ENCODE assay signal across 7 mouse cellular contexts in genomic region chr16:25058812-25059501, GRCm38 (mm10).
DNase-seq lines count a peak whose midpoint lies in the region; ATAC-seq and TF ChIP-seq lines count a peak whose summit lies in the region.

No protein-coding gene starts in this region.

- peak overlapping the region; percentile 97 for H3K27ac ChIP-seq in embryonic facial prominence, embryonic 14.5 days (replicated peaks; ENCODE audit: low read depth, low read length)
- peak overlapping the region; percentile 96 for H3K27ac ChIP-seq in limb, embryonic 13.5 days
- H3K27ac ChIP-seq in midbrain, embryonic 15.5 days, result peak overlapping the region; percentile 80
- peak overlapping the region; percentile 78 for H3K27ac ChIP-seq in spleen, adult 2 months (ENCODE audit: insufficient read depth, low read length)

- H3K4me2 ChIP-seq in embryonic facial prominence, embryonic 14.5 days (ENCODE audit: low read depth, low read length), result peak overlapping the region; percentile 74
- peak overlapping the region; percentile 71 for H3K4me2 ChIP-seq in limb, embryonic 13.5 days (replicated peaks)
- H3K4me2 ChIP-seq in midbrain, embryonic 15.5 days, result peak overlapping the region; percentile 77

- H3K4me1 ChIP-seq in embryonic facial prominence, embryonic 14.5 days (ENCODE audit: control insufficient read depth, insufficient read depth, low read length), result peaks cover 14% of the 10 kb centered on the region
- peaks cover 18% of the 10 kb centered on the region for H3K4me1 ChIP-seq in limb, embryonic 13.5 days
- H3K4me1 ChIP-seq in midbrain, embryonic 15.5 days, result peaks cover 15% of the 10 kb centered on the region
- H3K4me1 ChIP-seq in spleen, adult 2 months (ENCODE audit: control insufficient read depth, insufficient read depth, insufficient read length), result peaks cover 9% of the 10 kb centered on the region; the same call in 1 of the 2 replicates

- no peaks in the 10 kb centered on the region for H3K36me3 ChIP-seq in embryonic facial prominence, embryonic 14.5 days (ENCODE audit: control insufficient read depth, insufficient read depth, low read length)
- H3K36me3 ChIP-seq in limb, embryonic 13.5 days, result no peaks in the 10 kb centered on the region
- no peaks in the 10 kb centered on the region for H3K36me3 ChIP-seq in midbrain, embryonic 15.5 days (replicated peaks)
- no peaks in the 10 kb centered on the region for H3K36me3 ChIP-seq in spleen, adult 2 months (ENCODE audit: control insufficient read depth, insufficient read depth, low read length)

- TF ChIP-seq CTCF in spleen, adult 2 months (IDR thresholded peaks at IDR 0.05; ENCODE audit: extremely low read depth, insufficient read depth, insufficient read length, insufficient replicate concordance), result no peak

- DNase-seq in adrenal gland, postnatal 4 days (ENCODE audit: low spot score in 2 of 2), result peak; percentile 85 to 94
- DNase-seq in embryonic facial prominence, embryonic 14.5 days (ENCODE audit: low spot score), result peak; percentile 99
- DNase-seq in heart, adult 9 months (ENCODE audit: low spot score in 2 of 2), result peak; percentile 99 to 100
- DNase-seq in kidney, adult 9 months, result peak; percentile 100
- peak in 1 of 2 experiments; percentile 56 for DNase-seq in spleen, adult 2 months (ENCODE audit: low read depth in 1 of 2, low spot score in 2 of 2)

- peak overlapping the region; percentile 65 for H3K9ac ChIP-seq in embryonic facial prominence, embryonic 14.5 days (ENCODE audit: low read depth, low read length)
- peak overlapping the region; percentile 69 for H3K9ac ChIP-seq in limb, embryonic 13.5 days
- H3K9ac ChIP-seq in midbrain, embryonic 15.5 days, result peak overlapping the region; percentile 57

- under 1% methylated on average over 35 of the region's 36 CpGs for WGBS in embryonic facial prominence, embryonic 14.5 days
- WGBS in limb, embryonic 13.5 days, result under 1% methylated on average over 36 of the region's 36 CpGs
- under 1% methylated on average over 36 of the region's 36 CpGs for WGBS in midbrain, embryonic 15.5 days
- WGBS in spleen, adult 2 months, result 2% methylated on average over 36 of the region's 36 CpGs

- H3K4me3 ChIP-seq in embryonic facial prominence, embryonic 14.5 days (ENCODE audit: low read depth, low read length), result peak overlapping the region; percentile 55
- H3K4me3 ChIP-seq in limb, embryonic 13.5 days, result peak overlapping the region; percentile 57
- peak overlapping the region; percentile 54 for H3K4me3 ChIP-seq in midbrain, embryonic 15.5 days
- H3K4me3 ChIP-seq in spleen, adult 2 months (ENCODE audit: extremely low read depth, insufficient read depth, insufficient read length), result peak overlapping the region; percentile 75

- H3K9me3 ChIP-seq in embryonic facial prominence, embryonic 14.5 days (ENCODE audit: control insufficient read depth, low read length), result no peaks in the 10 kb centered on the region
- no peaks in the 10 kb centered on the region for H3K9me3 ChIP-seq in limb, embryonic 13.5 days
- no peaks in the 10 kb centered on the region for H3K9me3 ChIP-seq in midbrain, embryonic 15.5 days

- ATAC-seq in embryonic facial prominence, embryonic 14.5 days (ENCODE audit: low read depth), result peak; percentile 96
- ATAC-seq in limb, embryonic 13.5 days (ENCODE audit: low FRiP score, low read depth), result peak; percentile 96
- peak; percentile 95 for ATAC-seq in midbrain, embryonic 15.5 days (replicated peaks)

- no peak for TF ChIP-seq POLR2A in spleen, adult 2 months (IDR thresholded peaks at IDR 0.05; ENCODE audit: low read depth, low read length)

- H3K27me3 ChIP-seq in embryonic facial prominence, embryonic 14.5 days (replicated peaks; ENCODE audit: control insufficient read depth, insufficient read depth, low read length), result no peaks in the 10 kb centered on the region
- 0 out of 2 replicates have a peak, but pooled peaks cover 1% of the 10 kb centered on the region for H3K27me3 ChIP-seq in limb, embryonic 13.5 days
- H3K27me3 ChIP-seq in midbrain, embryonic 15.5 days (replicated peaks), result no peaks in the 10 kb centered on the region
- no peaks in the 10 kb centered on the region for H3K27me3 ChIP-seq in spleen, adult 2 months (ENCODE audit: control insufficient read depth, insufficient read depth, low read length)
